Mouse (Mus musculus) CD4-positive, CD25-positive, alpha-beta regulatory T cell, adult 2 months (primary cell): ENCODE data around the gene Vash2.

ENCODE experiments used
- DNase-seq: peaks from one replicate; pipeline ENCODE4 v3.0.0-alpha.2; 2012; ENCODE audit warnings: low read depth, low spot score

The Vash2 gene

DNA sequence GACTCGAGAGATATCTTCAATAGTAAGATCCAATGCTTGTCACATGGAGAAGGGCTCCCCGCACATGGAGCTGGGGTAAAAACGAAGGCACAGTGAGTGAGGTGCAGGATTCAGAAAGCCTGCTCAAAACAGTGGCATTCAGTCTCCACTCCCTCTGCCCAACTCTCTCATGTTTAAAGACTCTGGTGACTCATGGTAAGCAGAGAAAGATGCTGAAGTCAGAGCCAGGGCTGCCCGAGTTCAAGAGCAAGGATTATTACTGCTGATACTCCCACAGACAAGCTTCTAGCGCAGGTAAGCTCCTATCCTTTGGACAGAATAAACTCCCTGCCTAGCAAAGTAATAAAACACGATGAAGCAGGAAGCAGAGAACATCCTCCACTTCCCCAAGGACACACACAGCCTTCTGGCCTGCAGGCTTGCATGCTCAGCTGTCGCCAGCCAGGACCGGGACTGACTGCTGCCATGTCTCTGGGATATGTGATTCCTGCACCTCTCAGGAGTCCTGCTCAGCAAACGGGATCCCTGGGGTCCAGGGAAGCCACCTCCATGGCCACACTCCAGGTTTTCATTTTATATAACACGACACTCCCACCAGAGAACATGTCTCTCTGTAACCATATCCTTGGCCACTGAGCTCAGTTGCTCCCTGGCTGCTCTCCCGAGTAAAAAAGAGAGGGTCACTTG lies 2.1 kb downstream of the Vash2 start:
- DNase-seq, result no peak

DNA sequence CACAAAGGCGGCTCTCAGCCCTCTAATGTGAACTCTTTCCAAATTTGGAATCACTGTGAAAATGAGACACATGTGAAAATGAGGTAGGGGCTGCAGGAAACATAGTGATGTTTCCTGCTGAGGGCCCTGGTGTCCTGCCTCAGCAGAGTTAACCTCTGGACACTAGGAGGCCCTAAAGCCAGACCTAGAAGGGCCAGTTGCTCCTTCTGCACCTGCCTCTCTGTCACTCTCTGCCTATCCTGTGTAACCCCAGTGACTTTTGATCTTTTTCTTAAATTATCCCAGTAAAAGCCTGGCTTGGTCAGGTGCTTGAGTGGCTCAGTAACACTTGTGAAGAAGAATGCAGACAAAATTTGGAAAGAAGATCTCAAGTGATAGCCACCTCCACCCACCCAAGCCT lies 4.3 kb downstream of the Vash2 start:
- DNase-seq, result no peak

GRCm38 (mm10) chr1:190974191-190974590 lies 4.9 kb downstream of the Vash2 start:
- no peak for DNase-seq

GRCm38 (mm10) chr1:190972612-190973192 lies 6.4 kb downstream of the Vash2 start:
- DNase-seq, result no peak

GRCm38 (mm10) chr1:190971708-190972610 lies 7.1 kb downstream of the Vash2 start:
- DNase-seq, result no peak

GRCm38 (mm10) chr1:190968010-190968409 lies 11.1 kb downstream of the Vash2 start:
- DNase-seq, result no peak

- no peak for DNase-seq
Observed at GRCm38 (mm10) chr1:190964992-190965780, 13.9 kb downstream of the Vash2 start.

DNA sequence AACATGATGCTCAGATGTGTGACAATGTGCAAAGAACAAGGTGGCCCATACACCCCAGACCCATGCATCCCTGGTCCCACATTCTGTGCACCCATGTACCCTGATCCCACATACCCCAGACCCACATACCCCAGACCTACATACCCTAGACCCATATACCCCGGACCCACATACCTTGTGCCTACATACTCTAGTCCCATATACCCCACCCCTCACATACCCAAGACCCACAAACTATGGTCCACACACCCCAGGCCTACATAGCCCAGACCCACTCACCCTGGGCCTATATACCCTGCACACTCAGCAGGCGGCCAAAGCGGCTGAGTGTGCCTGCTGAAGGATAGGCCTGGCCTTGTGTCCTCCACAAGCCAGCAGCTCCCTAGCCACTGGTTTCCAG lies 16.3 kb downstream of the Vash2 start:
- no peak for DNase-seq

- DNase-seq, result no peak
Observed at GRCm38 (mm10) chr1:190958821-190959220, 20.3 kb downstream of the Vash2 start.

DNA sequence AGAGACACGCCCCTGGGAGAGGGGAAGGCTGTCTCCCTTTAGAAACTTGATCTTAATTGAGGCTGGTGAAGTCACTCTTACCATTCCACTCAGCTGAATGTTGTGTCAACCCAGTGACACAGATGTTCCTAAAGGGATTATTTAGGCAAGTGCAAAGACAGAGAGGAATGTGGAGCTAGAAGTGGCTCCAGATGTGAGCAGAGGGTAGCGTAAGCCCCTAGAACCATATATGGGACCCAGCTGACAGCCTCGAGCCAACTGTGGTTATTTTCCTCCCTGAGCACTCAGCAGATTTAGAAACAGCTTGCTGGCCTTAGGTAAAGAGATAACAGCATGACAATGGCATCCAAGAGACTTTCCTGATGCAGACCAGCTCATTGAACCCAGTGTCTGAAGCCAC lies 26.1 kb downstream of the Vash2 start:
- no peak for DNase-seq

GRCm38 (mm10) chr1:190951014-190951413 lies 28.1 kb downstream of the Vash2 start:
- no peak for DNase-seq

- no peak for DNase-seq
Observed at GRCm38 (mm10) chr1:190948846-190949245, 30.2 kb downstream of the Vash2 start.

- no peak for DNase-seq
Observed at GRCm38 (mm10) chr1:190948439-190948838, 30.7 kb downstream of the Vash2 start.

DNA sequence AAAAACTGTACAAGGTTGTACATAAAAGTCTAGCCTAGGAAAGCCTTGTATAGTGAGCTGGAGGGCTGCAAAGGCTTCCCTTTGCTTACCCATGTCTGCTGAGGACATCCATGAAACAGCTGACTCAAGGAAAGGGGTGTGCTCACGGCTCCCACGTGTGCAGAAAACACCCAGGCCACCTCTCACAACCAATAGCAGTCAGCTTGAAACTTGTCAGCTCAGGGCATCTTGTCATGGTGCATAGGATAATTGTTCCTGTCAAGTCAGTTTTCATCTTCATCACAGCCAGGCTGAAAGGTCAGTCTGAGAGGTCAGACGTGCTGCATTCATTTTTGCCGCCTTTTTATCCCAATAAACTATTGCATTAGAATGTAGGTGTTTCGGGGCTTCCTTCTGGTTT lies 31.1 kb downstream of the Vash2 start:
- DNase-seq, result no peak

GRCm38 (mm10) chr1:190944109-190944760 lies 34.9 kb downstream of the Vash2 start:
- peak; percentile 78 for DNase-seq

- no peak for DNase-seq
Observed at GRCm38 (mm10) chr1:190939803-190940202, 39.3 kb downstream of the Vash2 start.

GRCm38 (mm10) chr1:190930181-190930580 lies 48.9 kb downstream of the Vash2 start:
- no peak for DNase-seq

DNA sequence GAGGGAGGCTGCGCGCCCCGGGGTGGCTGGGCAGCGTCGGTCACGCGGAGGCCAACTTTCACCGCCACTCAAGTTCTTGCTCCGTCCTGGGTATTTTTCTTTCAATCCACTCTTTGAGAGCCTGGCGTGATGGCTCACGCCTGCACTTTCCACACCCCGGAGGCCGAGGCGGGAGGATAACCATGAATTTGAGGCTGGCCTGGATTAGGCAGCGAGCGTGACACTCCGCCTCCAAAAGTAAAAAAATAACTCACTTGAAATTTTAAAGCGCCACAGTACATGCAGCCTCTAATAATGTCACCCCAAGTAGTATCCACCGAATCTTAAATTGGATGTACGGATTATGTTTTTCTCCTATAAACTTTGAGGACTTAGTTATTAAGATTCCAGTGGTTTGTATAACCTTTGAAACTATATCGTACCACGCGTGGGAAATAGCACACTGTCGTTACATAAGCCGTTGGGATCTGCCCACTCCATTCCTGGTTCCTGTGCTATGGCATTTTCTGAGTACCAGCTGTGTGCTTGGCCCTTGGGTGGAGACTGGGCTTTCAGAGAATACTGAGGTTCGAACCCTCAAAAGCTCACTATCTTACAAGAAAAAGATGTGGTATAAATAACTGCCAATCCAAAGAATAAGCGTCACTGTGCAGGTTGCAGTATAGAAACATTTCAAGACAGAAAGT lies 49.9 kb downstream of the Vash2 start:
- peak; percentile 18 for DNase-seq

GRCm38 (mm10) chr1:190928370-190929009 lies 50.6 kb downstream of the Vash2 start:
- peak; percentile 99 for DNase-seq

GRCm38 (mm10) chr1:190927751-190928369 lies 51.2 kb downstream of the Vash2 start:
- DNase-seq, result peak; percentile 33
